Mouse (Mus musculus): ENCODE measurements around the gene Nfx1.

GRCm38 (mm10) chr4:41013351-41013750, 42.6 kb downstream of the Nfx1 start:
- no peak for TF ChIP-seq POLR2A (IDR thresholded peaks at IDR 0.05; ENCODE audit: insufficient read depth, low read depth, low read length)
- no peak for TF ChIP-seq CTCF (IDR thresholded peaks at IDR 0.05)
